Mouse (Mus musculus) spleen, postnatal 36 days (tissue): ENCODE data around the gene Gm4216.
"Not testable (repeated sequence)": the region's sequence is repeated elsewhere in the genome, so short reads cannot be mapped to it uniquely, and the experiment has no call there.

ENCODE experiments used
- DNase-seq, 2 experiments: peaks; one replicate each; pipeline ENCODE4 v3.0.0; 2022; ENCODE audit warnings: low spot score in 2 of 2, mixed read lengths in 1 of 2

Gene Gm4216

GRCm38 (mm10) chr7:23019823-23020222 lies at the start of gene Gm4216:
Gm4216 (minus strand) TSS chr7:23019923.
- not testable (repeated sequence) for DNase-seq

GRCm38 (mm10) chr7:23067356-23067755 lies 47.6 kb upstream of the Gm4216 start, which contains the start of gene Gm8720:
Gm8720 (minus strand) TSS chr7:23067456.
- not testable (repeated sequence) for DNase-seq

GRCm38 (mm10) chr7:23055240-23055639 lies 35.5 kb upstream of the Gm4216 start, which contains the start of gene Vmn1r163:
Vmn1r163 (plus strand) TSS chr7:23055540.
- not testable (repeated sequence) for DNase-seq

GRCm38 (mm10) chr7:22984573-22984972 lies 35.1 kb downstream of the Gm4216 start, which contains the start of gene Gm4214:
Gm4214 (minus strand) TSS chr7:22984673.
- DNase-seq = not testable (repeated sequence)
